Comparison of ENCODE assay signal across 13 mouse cellular contexts in the genomic region with DNA sequence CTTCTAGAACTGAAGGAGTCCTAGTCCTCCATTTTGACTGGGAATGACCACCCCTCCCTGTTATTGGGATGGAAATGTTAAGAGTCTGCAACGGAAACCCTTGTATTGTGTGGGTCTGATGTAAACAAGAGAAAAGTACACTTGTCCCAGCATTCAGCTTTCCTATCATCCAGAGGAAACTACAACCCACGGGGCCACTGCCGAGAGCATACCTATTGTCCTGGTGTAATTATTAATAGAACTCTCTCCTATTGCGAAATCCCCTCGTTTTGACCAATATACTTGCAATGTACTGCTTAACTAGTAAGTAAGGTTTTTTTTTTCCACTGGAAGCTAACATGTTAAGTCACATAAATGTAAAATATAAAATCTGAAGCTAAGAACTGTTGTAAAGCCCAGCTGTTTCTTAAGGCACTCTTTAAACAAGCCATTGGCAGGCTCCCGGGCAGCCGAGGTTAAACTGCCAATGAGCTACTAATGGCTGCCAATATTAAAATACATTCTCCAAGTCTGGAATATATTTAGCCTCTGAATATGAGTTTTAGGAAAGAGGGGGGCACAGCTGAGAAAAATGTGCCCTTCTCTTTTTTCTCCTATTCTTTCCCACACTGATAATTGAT. TPM values are rescaled to one million over a fixed set of nuclear protein-coding genes. Genes with fewer than 3 reads are reported as not detected.
DNase-seq lines count a peak whose midpoint lies in the region; ATAC-seq and TF ChIP-seq lines count a peak whose summit lies in the region.
"Had no signal": no experiment of that assay in that cellular context is flagged by ENCODE, and none has a peak within 500 bp of the region (broad histone marks: within the 10 kb centered on the region; RNA-seq: fewer than 3 reads in every experiment).

No protein-coding gene starts in this region.

- WGBS in liver, adult 2 months = 10% methylated on average over 7 of the region's 7 CpGs
- WGBS in liver, embryonic 11.5 days = 60% methylated on average over 7 of the region's 7 CpGs
- 42% methylated on average over 7 of the region's 7 CpGs for WGBS in heart, postnatal 0 days
- 40% methylated on average over 7 of the region's 7 CpGs for WGBS in stomach, embryonic 15.5 days
- 85% methylated on average over 7 of the region's 7 CpGs for WGBS in midbrain, embryonic 10.5 days

- H3K27ac ChIP-seq in liver, adult 2 months (replicated peaks; ENCODE audit: insufficient read depth, low read depth, low read length) = 0 out of 2 replicates have a peak overlapping the region, but pooled peaks have one; percentile 18
- H3K27ac ChIP-seq in liver, embryonic 11.5 days (ENCODE audit: low read depth, low read length) = no peak overlapping the region
- H3K27ac ChIP-seq in heart, postnatal 0 days (ENCODE audit: low read depth) = peak overlapping the region; percentile 56
- peak overlapping the region; percentile 21; the same call in 1 of the 2 replicates for H3K27ac ChIP-seq in stomach, embryonic 15.5 days
- H3K27ac ChIP-seq in midbrain, embryonic 10.5 days (replicated peaks) = no peak overlapping the region
- H3K27ac ChIP-seq: hindbrain, embryonic 10.5 days had no signal

- H3K4me2 ChIP-seq in liver, embryonic 11.5 days = no peak overlapping the region
- H3K4me2 ChIP-seq in heart, postnatal 0 days (ENCODE audit: low read depth, low read length) = no peak overlapping the region
- H3K4me2 ChIP-seq in stomach, embryonic 15.5 days = no peak overlapping the region

- DNase-seq in liver, adult 2 months (ENCODE audit: extremely low read depth, low read depth, low spot score) = peak; percentile 92
- DNase-seq in liver, embryonic 11.5 days (ENCODE audit: low spot score) = no peak
- DNase-seq in heart, postnatal 0 days (ENCODE audit: low spot score) = peak; percentile 40
- peak; percentile 36 to 79 for DNase-seq in kidney, postnatal 36 days
- DNase-seq in frontal cortex, postnatal 36 days (ENCODE audit: low spot score in 2 of 2) = no peak
- DNase-seq in midbrain, embryonic 10.5 days (ENCODE audit: low spot score) = no peak
- DNase-seq: adrenal gland, postnatal 14 days; cerebellum, postnatal 25 days; retina, postnatal 1 day; thymus, postnatal 4 days had no signal

- TF ChIP-seq CTCF in liver, adult 2 months (IDR thresholded peaks at IDR 0.05; ENCODE audit: low read depth, low read length) = no peak
- TF ChIP-seq CTCF in heart, postnatal 0 days (IDR thresholded peaks at IDR 0.05; ENCODE audit: low read depth) = no peak

- H3K4me3 ChIP-seq in liver, adult 2 months (ENCODE audit: insufficient read depth, low read depth, low read length) = no peak overlapping the region
- no peak overlapping the region for H3K4me3 ChIP-seq in liver, embryonic 11.5 days (ENCODE audit: low read depth, low read length)
- H3K4me3 ChIP-seq in heart, postnatal 0 days (ENCODE audit: low read depth, low read length) = no peak overlapping the region
- no peak overlapping the region for H3K4me3 ChIP-seq in stomach, embryonic 15.5 days (replicated peaks)
- no peak overlapping the region for H3K4me3 ChIP-seq in midbrain, embryonic 10.5 days
- H3K4me3 ChIP-seq: hindbrain, embryonic 10.5 days had no signal

- H3K9me3 ChIP-seq in liver, embryonic 11.5 days (ENCODE audit: control insufficient read depth, low read length) = no peaks in the 10 kb centered on the region
- no peaks in the 10 kb centered on the region for H3K9me3 ChIP-seq in heart, postnatal 0 days (replicated peaks; ENCODE audit: control insufficient read depth, low read length)
- no peaks in the 10 kb centered on the region for H3K9me3 ChIP-seq in stomach, embryonic 15.5 days
- H3K9me3 ChIP-seq in midbrain, embryonic 10.5 days (replicated peaks) = no peaks in the 10 kb centered on the region
- H3K9me3 ChIP-seq: hindbrain, embryonic 10.5 days had no signal

- TF ChIP-seq EP300 in heart, postnatal 0 days (IDR thresholded peaks at IDR 0.05; ENCODE audit: low read depth) = no peak

- TF ChIP-seq POLR2A in liver, adult 2 months (IDR thresholded peaks at IDR 0.05; ENCODE audit: extremely low read depth, insufficient read depth, low read length) = no peak

- H3K79me2 ChIP-seq in liver, adult 2 months (ENCODE audit: control insufficient read depth, insufficient read depth, low read length) = no peaks in the 10 kb centered on the region; the same call in 1 of the 2 replicates

- peaks cover 45% of the 10 kb centered on the region for H3K36me3 ChIP-seq in liver, adult 2 months (ENCODE audit: control insufficient read depth, insufficient read depth, low read length)
- no peaks in the 10 kb centered on the region for H3K36me3 ChIP-seq in liver, embryonic 11.5 days (ENCODE audit: control insufficient read depth, insufficient read depth, low read length)
- no peaks in the 10 kb centered on the region for H3K36me3 ChIP-seq in heart, postnatal 0 days (replicated peaks; ENCODE audit: control insufficient read depth, insufficient read depth, low read length)
- no peaks in the 10 kb centered on the region for H3K36me3 ChIP-seq in stomach, embryonic 15.5 days
- no peaks in the 10 kb centered on the region for H3K36me3 ChIP-seq in midbrain, embryonic 10.5 days
- H3K36me3 ChIP-seq: hindbrain, embryonic 10.5 days had no signal

- no peaks in the 10 kb centered on the region for H3K27me3 ChIP-seq in liver, adult 2 months (ENCODE audit: control insufficient read depth, insufficient read depth, low read length)
- no peaks in the 10 kb centered on the region for H3K27me3 ChIP-seq in liver, embryonic 11.5 days (replicated peaks; ENCODE audit: control insufficient read depth, insufficient read depth, low read length)
- no peaks in the 10 kb centered on the region for H3K27me3 ChIP-seq in heart, postnatal 0 days (ENCODE audit: control insufficient read depth, insufficient read depth, low read length)
- no peaks in the 10 kb centered on the region for H3K27me3 ChIP-seq in stomach, embryonic 15.5 days (replicated peaks)
- H3K27me3 ChIP-seq in midbrain, embryonic 10.5 days (ENCODE audit: low read depth, poor library complexity, severe bottlenecking) = no peaks in the 10 kb centered on the region

- ATAC-seq in liver, embryonic 11.5 days (replicated peaks; ENCODE audit: low FRiP score) = no peak
- ATAC-seq in heart, postnatal 0 days (ENCODE audit: insufficient read depth, low read depth) = peak; percentile 60
- ATAC-seq in stomach, embryonic 15.5 days (ENCODE audit: insufficient read depth, low FRiP score, low read depth) = no peak
- no peak for ATAC-seq in cerebellum, adult (ENCODE audit: insufficient number of reproducible peaks, low FRiP score, low TSS enrichment)

- peaks cover 8% of the 10 kb centered on the region; the same call in 1 of the 2 replicates for H3K4me1 ChIP-seq in liver, adult 2 months (ENCODE audit: control insufficient read depth, insufficient read depth, low read length)
- H3K4me1 ChIP-seq in liver, embryonic 11.5 days (replicated peaks; ENCODE audit: control insufficient read depth, insufficient read depth, low read length) = no peaks in the 10 kb centered on the region
- no peaks in the 10 kb centered on the region for H3K4me1 ChIP-seq in heart, postnatal 0 days (ENCODE audit: control insufficient read depth, insufficient read depth)
- no peaks in the 10 kb centered on the region for H3K4me1 ChIP-seq in stomach, embryonic 15.5 days
- H3K4me1 ChIP-seq in midbrain, embryonic 10.5 days = no peaks in the 10 kb centered on the region
- H3K4me1 ChIP-seq: hindbrain, embryonic 10.5 days had no signal

- H3K9ac ChIP-seq in liver, adult 2 months (ENCODE audit: low read depth, low read length) = no peak overlapping the region
- H3K9ac ChIP-seq in liver, embryonic 11.5 days (ENCODE audit: low read depth, low read length) = no peak overlapping the region
- no peak overlapping the region for H3K9ac ChIP-seq in heart, postnatal 0 days (replicated peaks; ENCODE audit: low read depth, low read length)
- H3K9ac ChIP-seq in stomach, embryonic 15.5 days = no peak overlapping the region

RNA-seq across cellular contexts. Expression of a gene that starts 47.7 kb away (rescaled TPM):
- 62.8 and 87.4 TPM in 2 replicates for total RNA-seq in liver, adult 2 months (2014; rRNA removed)
- 66.3 and 101 TPM in 2 replicates for polyA plus RNA-seq in liver, adult 2 months (2012; rRNA removed)
- polyA plus RNA-seq in liver, embryonic 11.5 days (2014; fragmentation: Nextera tagmentation; extraction: Ambion mirVana) = 6.6 and 7.7 TPM in 2 replicates
- total RNA-seq in heart, postnatal 0 days (2014; rRNA removed; ENCODE audit: low replicate concordance) = 9.2 and 12.2 TPM in 2 replicates
- 35.1 and 36.2 TPM in 2 replicates for polyA plus RNA-seq in heart, postnatal 0 days (2015; fragmentation: Nextera tagmentation; extraction: Ambion mirVana)
- 19.3 and 22.5 TPM in 2 replicates for polyA plus RNA-seq in stomach, embryonic 15.5 days (2015; fragmentation: Nextera tagmentation; extraction: Ambion mirVana)
- polyA plus RNA-seq in midbrain, embryonic 10.5 days (2016; fragmentation: Nextera tagmentation; extraction: Ambion mirVana) = 9.9 and 10.9 TPM in 2 replicates

Comparison
In these comparisons a context has a peak if more than half of its experiments do, and no peak if none do; other contexts are left out.
1. DNase-seq: peak in liver, adult 2 months (single experiment), heart, postnatal 0 days (single experiment) and kidney, postnatal 36 days (2 of 2); none in liver, embryonic 11.5 days (single experiment), frontal cortex, postnatal 36 days (0 of 2) and midbrain, embryonic 10.5 days (single experiment).
2. H3K27ac ChIP-seq: peak in liver, adult 2 months (single experiment), heart, postnatal 0 days (single experiment) and stomach, embryonic 15.5 days (single experiment); none in liver, embryonic 11.5 days (single experiment) and midbrain, embryonic 10.5 days (single experiment).